Mouse (Mus musculus) C2C12 (cell line): ENCODE results near the gene Tenm2. TPM values are rescaled to one million over a fixed set of nuclear protein-coding genes. Genes with fewer than 3 reads are reported as not detected.

Source experiments
- H3K27me3 ChIP-seq: one replicate; pipeline ENCODE4 v1.6.1; 2011; ENCODE audit not compliant: control insufficient read depth, insufficient read depth, insufficient read length
- H3K36me3 ChIP-seq: one replicate; pipeline ENCODE4 v1.6.1; 2011; ENCODE audit not compliant: control insufficient read depth, insufficient read depth
- H3K4me3 ChIP-seq: one replicate; pipeline ENCODE4 v1.5.1; 2011; ENCODE audit warnings: mild to moderate bottlenecking, control low read depth; ENCODE audit not compliant: poor library complexity, insufficient read depth, severe bottlenecking
- H3K79me2 ChIP-seq: one replicate; pipeline ENCODE4 v1.6.1; 2011; ENCODE audit not compliant: control insufficient read depth, insufficient read depth
- H3K79me3 ChIP-seq: one replicate; pipeline ENCODE4 v1.6.1; 2011; ENCODE audit warnings: low read depth, control low read depth
- H3ac ChIP-seq: one replicate; pipeline ENCODE3; 2011; ENCODE audit warnings: low read depth; ENCODE audit not compliant: control insufficient read depth, insufficient read length
- CEBPB ChIP-seq: IDR thresholded peaks from one replicate; pipeline ENCODE4 v1.6.1; 2011; ENCODE audit warnings: low read depth, mild to moderate bottlenecking, control low read depth, moderate library complexity
- CTCF ChIP-seq: IDR thresholded peaks from one replicate; pipeline ENCODE4 v1.5.1; 2011; ENCODE audit not compliant: control insufficient read depth, insufficient read depth, insufficient read length
- FOSL1 ChIP-seq: IDR thresholded peaks from one replicate; pipeline ENCODE4 v1.8.0; 2011; ENCODE audit warnings: mild to moderate bottlenecking, low read length; ENCODE audit not compliant: poor library complexity, insufficient read depth, severe bottlenecking
- MAX ChIP-seq: IDR thresholded peaks from one replicate; pipeline ENCODE4 v1.6.1; 2011; ENCODE audit warnings: mild to moderate bottlenecking, control low read depth
- MYOD1 ChIP-seq: IDR thresholded peaks from one replicate; pipeline ENCODE4 v1.6.1; 2011; ENCODE audit warnings: low read depth; ENCODE audit not compliant: control insufficient read depth, insufficient read length
- MYOG ChIP-seq: IDR thresholded peaks from one replicate; pipeline ENCODE4 v1.6.1; 2011; ENCODE audit not compliant: control insufficient read depth, insufficient read length; ENCODE audit errors: extremely low read depth
- USF1 ChIP-seq: IDR thresholded peaks from one replicate; pipeline ENCODE4 v1.6.1; 2011; ENCODE audit warnings: low read depth, mild to moderate bottlenecking, control low read depth, moderate library complexity
- polyA plus RNA-seq: library from polyadenylated mRNA; unstranded; fragments of >200 nt; fragmentation: generic; extraction: Trizol; gene quantifications from one replicate; pipeline ENCODE4 v1.2.1, GENCODE M21; 2012; ENCODE audit warnings: missing spikeins

The Tenm2 gene
- polyA plus RNA-seq, 1 experiment, result not detected

GRCm38 (mm10) chr11:36054323-36054722 is 1181.4 kb downstream of the Tenm2 start:
- Histone ChIP-seq H3K79me3 (no peaks in the 10 kb centered on the region), H3K27me3 (no peaks in the 10 kb centered on the region), H3K79me2 (no peaks in the 10 kb centered on the region), H3ac (no peak overlapping the region), H3K4me3 (no peak overlapping the region), H3K36me3 (no peaks in the 10 kb centered on the region)
- no peak for TF ChIP-seq MYOG
- TF ChIP-seq CEBPB, result no peak
- TF ChIP-seq USF1, result no peak
- no peak for TF ChIP-seq MAX
- no peak for TF ChIP-seq CTCF
- TF ChIP-seq FOSL1, result no peak
- TF ChIP-seq MYOD1, result no peak

DNA sequence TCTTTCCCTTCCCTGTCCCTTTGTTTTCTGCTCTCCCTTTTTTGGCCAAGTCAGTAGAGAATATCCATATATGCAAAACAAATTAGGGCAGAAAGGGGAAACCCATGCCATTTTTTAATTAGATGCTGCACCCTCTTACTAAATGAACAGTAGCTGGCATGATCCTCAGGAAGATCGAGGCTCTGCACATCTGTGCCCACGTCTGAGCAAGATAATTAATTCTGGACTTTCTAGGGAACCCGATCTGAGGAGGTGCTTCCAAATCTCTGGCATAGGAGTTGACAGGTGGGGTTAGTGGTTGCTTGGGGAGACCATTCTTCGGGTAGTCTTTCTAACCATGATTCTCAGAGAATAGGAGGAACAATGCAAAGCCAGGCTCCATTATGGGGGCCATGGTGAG is 1182.3 kb downstream of the Tenm2 start:
- H3K4me3 ChIP-seq, result no peak overlapping the region
- H3K36me3 ChIP-seq, result no peaks in the 10 kb centered on the region
- H3K27me3 ChIP-seq, result no peaks in the 10 kb centered on the region
- no peaks in the 10 kb centered on the region for H3K79me3 ChIP-seq
- no peak overlapping the region for H3ac ChIP-seq
- TF ChIP-seq FOSL1, result no peak
- TF ChIP-seq MYOD1, result no peak
- TF ChIP-seq CTCF, result no peak
- no peak for TF ChIP-seq MAX
- no peak for TF ChIP-seq USF1
- TF ChIP-seq CEBPB, result no peak
- TF ChIP-seq MYOG, result no peak
- no peaks in the 10 kb centered on the region for H3K79me2 ChIP-seq

DNA sequence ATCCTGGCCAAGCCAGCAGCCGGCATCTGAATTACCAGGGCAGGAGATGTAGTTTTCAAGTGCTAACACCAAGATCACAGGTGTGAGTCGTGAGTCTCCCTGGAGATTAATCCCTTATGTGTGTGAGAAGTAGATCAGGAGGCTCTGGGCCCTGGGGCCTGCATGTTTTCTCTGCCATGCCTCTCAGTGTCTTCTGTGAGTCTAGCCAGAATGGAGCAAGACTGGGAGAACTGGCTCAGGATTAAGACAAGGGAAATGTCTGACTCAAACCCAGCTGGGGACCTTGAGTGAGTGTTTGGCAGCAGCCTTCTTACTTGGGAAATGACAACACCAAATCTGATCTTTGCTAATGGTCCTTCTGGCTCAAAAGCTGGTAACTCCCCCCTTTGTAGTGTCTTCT is 1183.2 kb downstream of the Tenm2 start:
- Histone ChIP-seq H3K4me3 (no peak overlapping the region), H3K79me2 (no peaks in the 10 kb centered on the region), H3K27me3 (no peaks in the 10 kb centered on the region), H3K36me3 (no peaks in the 10 kb centered on the region), H3ac (no peak overlapping the region), H3K79me3 (no peaks in the 10 kb centered on the region)
- no peak for TF ChIP-seq USF1
- no peak for TF ChIP-seq CEBPB
- no peak for TF ChIP-seq FOSL1
- TF ChIP-seq MYOD1, result no peak
- no peak for TF ChIP-seq MYOG
- no peak for TF ChIP-seq CTCF
- TF ChIP-seq MAX, result no peak

DNA sequence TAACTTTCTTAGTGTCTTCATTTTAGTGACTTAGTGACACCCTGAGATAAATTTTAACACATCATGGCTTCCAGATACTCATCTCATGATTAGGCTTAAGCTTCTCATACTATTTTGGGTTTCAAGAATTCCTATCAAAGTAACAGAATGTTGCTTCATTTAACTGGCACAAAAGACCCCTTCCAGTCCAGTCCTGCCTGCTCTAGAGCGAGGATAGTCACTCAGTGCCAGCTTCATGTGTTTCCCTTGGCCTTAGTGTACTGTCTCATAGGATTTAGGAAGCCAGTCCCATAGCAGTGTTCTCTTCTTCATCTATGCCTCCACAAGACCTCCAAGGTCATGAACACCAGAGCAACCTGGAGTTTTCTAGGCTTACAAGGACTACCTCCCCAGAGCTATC is 1183.7 kb downstream of the Tenm2 start:
- Histone ChIP-seq H3K4me3 (no peak overlapping the region), H3K27me3 (no peaks in the 10 kb centered on the region), H3K36me3 (no peaks in the 10 kb centered on the region), H3K79me3 (no peaks in the 10 kb centered on the region), H3K79me2 (no peaks in the 10 kb centered on the region), H3ac (no peak overlapping the region)
- TF ChIP-seq CEBPB (no peak), USF1 (no peak), MYOG (no peak), FOSL1 (no peak), MAX (no peak), CTCF (no peak), MYOD1 (no peak)

DNA sequence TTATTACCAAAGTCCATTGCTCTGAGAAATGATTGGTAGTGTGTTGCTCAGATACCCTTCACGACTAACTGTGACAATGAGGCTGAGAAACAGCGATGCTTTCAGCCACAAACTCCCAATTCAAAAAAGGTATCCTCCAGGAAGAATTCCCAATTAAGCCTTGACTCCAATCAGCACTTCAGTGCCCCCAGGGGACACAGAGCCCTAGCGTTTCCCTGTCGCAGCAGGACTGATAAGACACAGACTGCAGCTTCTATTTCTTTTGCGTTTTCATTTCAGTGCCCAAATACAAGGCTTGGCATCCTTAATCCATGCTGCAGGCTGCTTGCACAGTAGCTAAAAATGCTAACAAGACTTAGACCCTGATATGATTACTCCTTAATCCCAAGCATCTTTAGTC is 1186.2 kb downstream of the Tenm2 start:
- H3K36me3 ChIP-seq, result no peaks in the 10 kb centered on the region
- no peaks in the 10 kb centered on the region for H3K27me3 ChIP-seq

GRCm38 (mm10) chr11:36045681-36046276 is 1190.0 kb downstream of the Tenm2 start:
- Histone ChIP-seq H3K27me3 (no peaks in the 10 kb centered on the region), H3K79me2 (no peaks in the 10 kb centered on the region), H3K36me3 (no peaks in the 10 kb centered on the region), H3K4me3 (no peak overlapping the region), H3K79me3 (no peaks in the 10 kb centered on the region), H3ac (no peak overlapping the region)
- TF ChIP-seq CTCF (peak; percentile 70), USF1 (no peak)

More for the DNA sequence above, 1186.2 kb downstream of the Tenm2 start:
- no peak for TF ChIP-seq MYOG
- TF ChIP-seq MYOD1, result no peak
- no peaks in the 10 kb centered on the region for H3K79me3 ChIP-seq
- no peaks in the 10 kb centered on the region for H3K79me2 ChIP-seq
- no peak overlapping the region for H3ac ChIP-seq
- no peak overlapping the region for H3K4me3 ChIP-seq
